Mouse (Mus musculus) CH12.LX (cell line): Measurements from ENCODE around the gene Slc20a1.

Source experiments
- CHD1 ChIP-seq: IDR thresholded peaks from 2 replicates; pipeline ENCODE4 v1.6.1; 2012; ENCODE audit warnings: low read depth, low read length, improper control_type of control experiment, inconsistent platforms
- CHD2 ChIP-seq: IDR thresholded peaks from 2 replicates; pipeline ENCODE4 v1.6.1; 2011; ENCODE audit warnings: low read length, improper control_type of control experiment
- CTCF ChIP-seq, 2 experiments: IDR thresholded peaks in 1 of 2; conservative IDR thresholded peaks in 1 of 2; 2 replicates each; pipeline ENCODE4 v1.5.1; 2011 to 2012; ENCODE audit warnings: low read depth in 2 of 2, low read length in 2 of 2, improper control_type of control experiment in 1 of 2, inconsistent platforms in 1 of 2, mild to moderate bottlenecking in 1 of 2, moderate library complexity in 1 of 2
- EP300 ChIP-seq: IDR thresholded peaks from 2 replicates; pipeline ENCODE4 v1.6.1; 2011; ENCODE audit warnings: low read length, improper control_type of control experiment
- ETS1 ChIP-seq: conservative IDR thresholded peaks from 2 replicates; pipeline ENCODE4 v1.6.1; 2012; ENCODE audit warnings: low read depth, mild to moderate bottlenecking, inconsistent platforms, low read length, improper control_type of control experiment, moderate library complexity
- HCFC1 ChIP-seq: IDR thresholded peaks from 2 replicates; pipeline ENCODE4 v1.6.1; 2012; ENCODE audit warnings: low read depth, mild to moderate bottlenecking, inconsistent platforms, low read length, improper control_type of control experiment
- MAFK ChIP-seq: IDR thresholded peaks from 2 replicates; pipeline ENCODE4 v1.6.1; 2011; ENCODE audit warnings: low read length, improper control_type of control experiment; ENCODE audit not compliant: insufficient replicate concordance
- MAX ChIP-seq: IDR thresholded peaks from 2 replicates; pipeline ENCODE4 v1.6.1; 2011; ENCODE audit warnings: low read length, improper control_type of control experiment
- MEF2A ChIP-seq: IDR thresholded peaks from 2 replicates; pipeline ENCODE4 v1.6.1; 2014; ENCODE audit warnings: low read depth, mild to moderate bottlenecking, inconsistent platforms, low read length, improper control_type of control experiment, borderline replicate concordance
- MXI1 ChIP-seq: IDR thresholded peaks from 2 replicates; pipeline ENCODE4 v1.6.1; 2011; ENCODE audit warnings: mild to moderate bottlenecking, low read depth, low read length, improper control_type of control experiment
- PAX5 ChIP-seq: IDR thresholded peaks from 2 replicates; pipeline ENCODE4 v1.6.1; 2012; ENCODE audit warnings: low read length, inconsistent platforms, mixed read lengths
- POLR2A ChIP-seq: IDR thresholded peaks from 2 replicates; pipeline ENCODE4 v1.6.1; 2011; ENCODE audit warnings: low read depth, mild to moderate bottlenecking, improper control_type of control experiment, low read length
- POLR2AphosphoS2 ChIP-seq: IDR thresholded peaks from 2 replicates; pipeline ENCODE4 v1.6.1; 2011; ENCODE audit warnings: low read depth, low read length, improper control_type of control experiment
- SMC3 ChIP-seq: IDR thresholded peaks from 2 replicates; pipeline ENCODE4 v1.6.1; 2011; ENCODE audit warnings: low read depth, low read length, improper control_type of control experiment

GRCm38 (mm10) chr2:129151111-129151510 is 47.5 kb upstream of the Slc20a1 start:
- TF ChIP-seq POLR2A, result no peak
- no peak for TF ChIP-seq CHD1
- TF ChIP-seq MAFK, result no peak
- TF ChIP-seq EP300, result no peak
- no peak for TF ChIP-seq CTCF (conservative IDR thresholded peaks at IDR 0.05 in 1 of 2, IDR thresholded peaks at IDR 0.05 in 1 of 2; ENCODE audit: low read depth in 2 of 2, low read length in 2 of 2)
- no peak for TF ChIP-seq SMC3
- no peak for TF ChIP-seq PAX5
- TF ChIP-seq MAX, result no peak
- no peak for TF ChIP-seq ETS1
- no peak for TF ChIP-seq MXI1
- TF ChIP-seq CHD2, result no peak
- TF ChIP-seq HCFC1, result no peak
- TF ChIP-seq MEF2A, result no peak
- no peak for TF ChIP-seq POLR2AphosphoS2
